Mouse (Mus musculus) lung, postnatal 0 days (tissue): ENCODE results near the gene Gm30191.

Experiments used
- CTCF ChIP-seq: IDR thresholded peaks from 2 replicates; pipeline ENCODE4 v1.5.1; 2016; ENCODE audit warnings: antibody characterized with exemption, mild to moderate bottlenecking
- EP300 ChIP-seq: IDR thresholded peaks from 2 replicates; pipeline ENCODE4 v1.6.1; 2016; ENCODE audit warnings: antibody characterized with exemption, mild to moderate bottlenecking, control low read depth

DNA sequence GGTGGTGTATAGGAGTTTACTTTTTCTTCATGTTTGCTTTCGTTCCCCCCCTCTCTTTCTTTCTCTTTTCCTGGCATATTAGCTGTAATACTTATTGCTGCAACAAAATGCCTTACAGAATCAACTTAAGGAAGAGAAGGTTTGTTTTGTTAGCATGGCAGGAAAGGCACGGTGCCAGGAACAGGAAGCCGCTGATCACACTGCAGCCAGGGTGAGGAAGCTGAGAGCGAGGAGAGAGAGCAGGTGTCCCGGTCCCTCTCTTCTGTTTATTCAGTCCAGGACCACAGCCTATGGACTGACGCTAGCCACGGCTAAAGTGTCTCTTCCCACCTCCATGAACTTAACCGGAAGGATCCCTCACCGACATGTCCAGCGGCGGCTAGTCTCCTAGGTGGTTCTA is 11.6 kb downstream of the Gm30191 start:
- TF ChIP-seq CTCF (no peak), EP300 (no peak)
